Mouse (Mus musculus) lung, postnatal 36 days (tissue): ENCODE data around the gene Tmod3.
A peak's percentile ranks its signal among the peaks of the same experiment; 100 is the strongest.
"Not testable (repeated sequence)": the region's sequence is repeated elsewhere in the genome, so short reads cannot be mapped to it uniquely, and the experiment has no call there.

ENCODE experiments used
- DNase-seq: peaks from one replicate; pipeline ENCODE4 v3.0.0; 2022; ENCODE audit warnings: mixed read lengths

Gene Tmod3

GRCm38 (mm10) chr9:75551342-75551741 lies 8.1 kb downstream of the Tmod3 start:
- no peak for DNase-seq

GRCm38 (mm10) chr9:75549010-75549409 lies 10.4 kb downstream of the Tmod3 start:
- peak; percentile 72 for DNase-seq

GRCm38 (mm10) chr9:75546885-75547553 lies 12.4 kb downstream of the Tmod3 start:
- DNase-seq = peak; percentile 99

- DNase-seq = no peak
Observed at GRCm38 (mm10) chr9:75545514-75545913, 13.9 kb downstream of the Tmod3 start.

GRCm38 (mm10) chr9:75541497-75541896 lies 18.0 kb downstream of the Tmod3 start:
- DNase-seq = peak; percentile 86

- no peak for DNase-seq
Observed at GRCm38 (mm10) chr9:75536422-75536821, 23.0 kb downstream of the Tmod3 start.

GRCm38 (mm10) chr9:75534431-75534962 lies 25.0 kb downstream of the Tmod3 start:
- no peak for DNase-seq

GRCm38 (mm10) chr9:75532989-75533388 lies 26.5 kb downstream of the Tmod3 start:
- not testable (repeated sequence) for DNase-seq

GRCm38 (mm10) chr9:75532461-75532860 lies 27.0 kb downstream of the Tmod3 start:
- no peak for DNase-seq

GRCm38 (mm10) chr9:75529358-75529757 lies 30.1 kb downstream of the Tmod3 start:
- peak; percentile 34 for DNase-seq

GRCm38 (mm10) chr9:75528096-75528495 lies 31.4 kb downstream of the Tmod3 start:
- no peak for DNase-seq

GRCm38 (mm10) chr9:75527368-75528059 lies 31.9 kb downstream of the Tmod3 start:
- peak; percentile 59 for DNase-seq

GRCm38 (mm10) chr9:75523646-75524045 lies 35.8 kb downstream of the Tmod3 start:
- peak; percentile 55 for DNase-seq

GRCm38 (mm10) chr9:75522217-75522616 lies 37.2 kb downstream of the Tmod3 start:
- DNase-seq = peak; percentile 29

GRCm38 (mm10) chr9:75521788-75522187 lies 37.7 kb downstream of the Tmod3 start:
- peak; percentile 88 for DNase-seq

GRCm38 (mm10) chr9:75520940-75521339 lies 38.5 kb downstream of the Tmod3 start:
- DNase-seq = no peak

- DNase-seq = no peak
Observed at GRCm38 (mm10) chr9:75517751-75518150, 41.7 kb downstream of the Tmod3 start.

- DNase-seq = peak; percentile 71
Observed at GRCm38 (mm10) chr9:75515464-75516113, 43.9 kb downstream of the Tmod3 start.

- DNase-seq = no peak
Observed at GRCm38 (mm10) chr9:75511236-75511939, 48.1 kb downstream of the Tmod3 start.

GRCm38 (mm10) chr9:75504311-75504710 lies 55.1 kb downstream of the Tmod3 start:
- no peak for DNase-seq

GRCm38 (mm10) chr9:75498571-75498970 lies 60.9 kb downstream of the Tmod3 start:
- DNase-seq = no peak

- no peak for DNase-seq
Observed at GRCm38 (mm10) chr9:75495945-75496344, 63.5 kb downstream of the Tmod3 start.

GRCm38 (mm10) chr9:75494407-75495005 lies 65.0 kb downstream of the Tmod3 start:
- no peak for DNase-seq
